ENCODE assay signal across 26 mouse cellular contexts in genomic region chr1:127666221-127666620, GRCm38 (mm10). TPM values are rescaled to one million over a fixed set of nuclear protein-coding genes. Genes with fewer than 3 reads are reported as not detected.
DNase-seq lines count a peak whose midpoint lies in the region; ATAC-seq and TF ChIP-seq lines count a peak whose summit lies in the region.
"Had no signal": no experiment of that assay in that cellular context is flagged by ENCODE, and none has a peak within 500 bp of the region (broad histone marks: within the 10 kb centered on the region; RNA-seq: fewer than 3 reads in every experiment).

No protein-coding gene starts in this region.

- no peak overlapping the region for H3K9ac ChIP-seq in forebrain, postnatal 0 days
- no peak overlapping the region for H3K9ac ChIP-seq in neural tube, embryonic 13.5 days
- no peak overlapping the region for H3K9ac ChIP-seq in neural tube, embryonic 15.5 days (replicated peaks)
- H3K9ac ChIP-seq: heart, embryonic 15.5 days; kidney, embryonic 15.5 days; limb, embryonic 12.5 days; liver, postnatal 0 days; stomach, embryonic 15.5 days had no signal

- 0 out of 2 replicates have a peak overlapping the region, but pooled peaks have one; percentile 62 for H3K27ac ChIP-seq in forebrain, embryonic 10.5 days
- no peak overlapping the region for H3K27ac ChIP-seq in forebrain, postnatal 0 days (ENCODE audit: low read depth, low read length)
- peak overlapping the region; percentile 53; the same call in 1 of the 2 replicates for H3K27ac ChIP-seq in neural tube, embryonic 13.5 days (replicated peaks)
- no peak overlapping the region for H3K27ac ChIP-seq in neural tube, embryonic 15.5 days (replicated peaks)
- H3K27ac ChIP-seq: heart, embryonic 15.5 days; kidney, embryonic 15.5 days; limb, embryonic 12.5 days; macrophage; stomach, embryonic 15.5 days had no signal

- no peak overlapping the region for H3K4me3 ChIP-seq in forebrain, embryonic 10.5 days
- H3K4me3 ChIP-seq in forebrain, postnatal 0 days (ENCODE audit: low read depth, low read length), result no peak overlapping the region
- peak overlapping the region; percentile 11 for H3K4me3 ChIP-seq in megakaryocyte, embryonic 14.5 days (replicated peaks)
- H3K4me3 ChIP-seq in neural tube, embryonic 13.5 days, result no peak overlapping the region
- no peak overlapping the region for H3K4me3 ChIP-seq in neural tube, embryonic 15.5 days (replicated peaks)
- H3K4me3 ChIP-seq: heart, embryonic 15.5 days; kidney, embryonic 15.5 days; limb, embryonic 12.5 days; stomach, embryonic 15.5 days had no signal

- no peak overlapping the region for H3K4me2 ChIP-seq in forebrain, postnatal 0 days (ENCODE audit: low read depth)
- no peak overlapping the region for H3K4me2 ChIP-seq in neural tube, embryonic 13.5 days
- H3K4me2 ChIP-seq in neural tube, embryonic 15.5 days, result no peak overlapping the region
- H3K4me2 ChIP-seq: heart, embryonic 15.5 days; kidney, embryonic 15.5 days; limb, embryonic 12.5 days; liver, embryonic 11.5 days; stomach, embryonic 15.5 days had no signal

- ATAC-seq in forebrain, postnatal 0 days, result no peak
- no peak for ATAC-seq in megakaryocyte, adult 5-6 weeks (ENCODE audit: poor library complexity, severe bottlenecking)
- 0 out of 2 replicates have a peak, but pooled peaks have one; percentile 8 for ATAC-seq in neural tube, embryonic 13.5 days (ENCODE audit: low read depth)
- ATAC-seq in neural tube, embryonic 15.5 days (ENCODE audit: low FRiP score), result no peak
- ATAC-seq: CD4-positive, CD25-positive, alpha-beta regulatory T cell, adult 4 months; intestine, postnatal 0 days; liver, postnatal 0 days; lung, postnatal 0 days had no signal

- H3K9me3 ChIP-seq in forebrain, embryonic 10.5 days, result 0 out of 2 replicates have a peak, but pooled peaks cover 7% of the 10 kb centered on the region
- 0 out of 2 replicates have a peak, but pooled peaks cover 6% of the 10 kb centered on the region for H3K9me3 ChIP-seq in forebrain, postnatal 0 days (ENCODE audit: low read length)
- H3K9me3 ChIP-seq in megakaryocyte, embryonic 14.5 days, result no peaks in the 10 kb centered on the region
- no peaks in the 10 kb centered on the region for H3K9me3 ChIP-seq in neural tube, embryonic 13.5 days
- no peaks in the 10 kb centered on the region for H3K9me3 ChIP-seq in neural tube, embryonic 15.5 days (replicated peaks)
- H3K9me3 ChIP-seq: heart, embryonic 15.5 days; kidney, embryonic 15.5 days; stomach, embryonic 15.5 days had no signal

- H3K4me1 ChIP-seq in forebrain, embryonic 10.5 days, result peaks cover 28% of the 10 kb centered on the region
- peaks cover 4% of the 10 kb centered on the region; the same call in 1 of the 2 replicates for H3K4me1 ChIP-seq in forebrain, postnatal 0 days (ENCODE audit: insufficient read depth)
- H3K4me1 ChIP-seq in megakaryocyte, embryonic 14.5 days, result peaks cover 79% of the 10 kb centered on the region
- peaks cover 37% of the 10 kb centered on the region for H3K4me1 ChIP-seq in neural tube, embryonic 13.5 days (replicated peaks)
- H3K4me1 ChIP-seq in neural tube, embryonic 15.5 days, result peaks cover 11% of the 10 kb centered on the region
- H3K4me1 ChIP-seq: kidney, embryonic 15.5 days; stomach, embryonic 15.5 days had no signal

- DNase-seq in forebrain, embryonic 10.5 days (ENCODE audit: extremely low spot score, low spot score), result no peak
- DNase-seq in forebrain, postnatal 0 days, result no peak
- DNase-seq in splenic B cell, adult 2 months (ENCODE audit: low read depth, low spot score), result peak; percentile 62
- DNase-seq in gastrocnemius, adult 8-10 months (ENCODE audit: low spot score in 2 of 2), result no peak
- DNase-seq: adrenal gland, postnatal 36 days; cerebellum, adult 11 months; cerebellum, adult 9-11 months; heart, postnatal 4 days; kidney, postnatal 36 days; layer of hippocampus, postnatal 36 days; liver, postnatal 0 days; thymus, postnatal 25 days had no signal

- no peaks in the 10 kb centered on the region for H3K27me3 ChIP-seq in forebrain, embryonic 10.5 days (ENCODE audit: poor library complexity, severe bottlenecking)
- no peaks in the 10 kb centered on the region for H3K27me3 ChIP-seq in forebrain, postnatal 0 days (ENCODE audit: insufficient read depth, low read length)
- no peaks in the 10 kb centered on the region for H3K27me3 ChIP-seq in megakaryocyte, embryonic 14.5 days (replicated peaks)
- peaks cover 11% of the 10 kb centered on the region; the same call in 1 of the 2 replicates for H3K27me3 ChIP-seq in neural tube, embryonic 13.5 days
- H3K27me3 ChIP-seq in neural tube, embryonic 15.5 days (replicated peaks), result no peaks in the 10 kb centered on the region
- no peaks in the 10 kb centered on the region for H3K27me3 ChIP-seq in splenic B cell, adult 2 months (ENCODE audit: control insufficient read depth, insufficient read depth, low read length, poor library complexity, severe bottlenecking)
- H3K27me3 ChIP-seq: heart, embryonic 15.5 days; kidney, embryonic 15.5 days; limb, embryonic 12.5 days; stomach, embryonic 15.5 days had no signal

- no peak for TF ChIP-seq CTCF in forebrain, postnatal 0 days (IDR thresholded peaks at IDR 0.05; ENCODE audit: low read depth)

- WGBS in forebrain, embryonic 10.5 days, result 89% methylated on average over 6 of the region's 6 CpGs
- 63% methylated on average over 6 of the region's 6 CpGs for WGBS in forebrain, postnatal 0 days
- WGBS in neural tube, embryonic 13.5 days, result 46% methylated on average over 6 of the region's 6 CpGs
- 48% methylated on average over 6 of the region's 6 CpGs for WGBS in neural tube, embryonic 15.5 days

- H3K36me3 ChIP-seq in forebrain, embryonic 10.5 days (replicated peaks), result peaks cover 7% of the 10 kb centered on the region; the same call in 1 of the 2 replicates
- no peaks in the 10 kb centered on the region for H3K36me3 ChIP-seq in forebrain, postnatal 0 days (ENCODE audit: insufficient read depth)
- H3K36me3 ChIP-seq in megakaryocyte, embryonic 14.5 days (replicated peaks; ENCODE audit: low read length), result peaks cover 84% of the 10 kb centered on the region
- H3K36me3 ChIP-seq in neural tube, embryonic 13.5 days, result no peaks in the 10 kb centered on the region
- no peaks in the 10 kb centered on the region for H3K36me3 ChIP-seq in neural tube, embryonic 15.5 days
- H3K36me3 ChIP-seq in splenic B cell, adult 2 months (ENCODE audit: control insufficient read depth, insufficient read depth, low read length, poor library complexity, severe bottlenecking), result no peaks in the 10 kb centered on the region; the same call in 1 of the 2 replicates
- H3K36me3 ChIP-seq: heart, embryonic 15.5 days; kidney, embryonic 15.5 days; limb, embryonic 12.5 days; stomach, embryonic 15.5 days had no signal

RNA-seq across cellular contexts. Expression of gene Tmem163, which starts 13.1 kb away (rescaled TPM):
- polyA plus RNA-seq in forebrain, embryonic 10.5 days (2016; fragmentation: Nextera tagmentation; extraction: Ambion mirVana), result 9.8 and 9.9 TPM in 2 replicates
- total RNA-seq in forebrain, postnatal 0 days (2014; rRNA removed), result 30.7 and 36.7 TPM in 2 replicates
- polyA plus RNA-seq in forebrain, postnatal 0 days (2015; fragmentation: Nextera tagmentation; extraction: Ambion mirVana), result 25.9 and 37.1 TPM in 2 replicates
- 41.1 and 61.1 TPM in 2 replicates for polyA plus RNA-seq in megakaryocyte, embryonic 14.5 days (2012; ENCODE audit: insufficient read depth, low replicate concordance)
- total RNA-seq in megakaryocyte, adult 5-6 weeks (2015), result 0.16 TPM in 1 of 2 replicates, not detected in the other
- 0.12 and 0.73 TPM in 2 replicates for total RNA-seq in megakaryocyte, adult 5-6 weeks (2017)
- 60.0 and 66.2 TPM in 2 replicates for polyA plus RNA-seq in neural tube, embryonic 13.5 days (2015; fragmentation: Nextera tagmentation; extraction: Ambion mirVana)
- polyA plus RNA-seq in neural tube, embryonic 15.5 days (2015; fragmentation: Nextera tagmentation; extraction: Ambion mirVana), result 47.1 and 54.1 TPM in 2 replicates
- total RNA-seq in gastrocnemius, adult 8-10 months (2022), result not detected
- total RNA-seq: gastrocnemius, postnatal 4 days had no signal
- polyA plus RNA-seq: macrophage had no signal

Comparison
In these comparisons a context has a peak if more than half of its experiments do, and no peak if none do; other contexts are left out.
1. H3K27ac ChIP-seq: peak in forebrain, embryonic 10.5 days (single experiment) and neural tube, embryonic 13.5 days (single experiment); none in forebrain, postnatal 0 days (single experiment) and neural tube, embryonic 15.5 days (single experiment).